Mouse (Mus musculus) myocyte (in vitro differentiated cells): ENCODE results near the gene Iqschfp.

Experiments used
- MAX ChIP-seq: IDR thresholded peaks from one replicate; pipeline ENCODE4 v1.6.1; 2011; ENCODE audit warnings: low read depth, mild to moderate bottlenecking, control low read depth
- MYOG ChIP-seq, 3 experiments: IDR thresholded peaks; one replicate each; pipeline ENCODE4 v1.6.1; 2011; ENCODE audit warnings: control low read depth in 2 of 3, low read depth in 2 of 3, mild to moderate bottlenecking in 2 of 3; ENCODE audit not compliant: insufficient read length in 2 of 3, control insufficient read depth in 1 of 3, insufficient read depth in 1 of 3
- POLR2A ChIP-seq: IDR thresholded peaks from one replicate; pipeline ENCODE4 v1.6.1; 2011; ENCODE audit warnings: low read depth, mild to moderate bottlenecking, control low read depth, moderate library complexity; ENCODE audit not compliant: insufficient read length

DNA sequence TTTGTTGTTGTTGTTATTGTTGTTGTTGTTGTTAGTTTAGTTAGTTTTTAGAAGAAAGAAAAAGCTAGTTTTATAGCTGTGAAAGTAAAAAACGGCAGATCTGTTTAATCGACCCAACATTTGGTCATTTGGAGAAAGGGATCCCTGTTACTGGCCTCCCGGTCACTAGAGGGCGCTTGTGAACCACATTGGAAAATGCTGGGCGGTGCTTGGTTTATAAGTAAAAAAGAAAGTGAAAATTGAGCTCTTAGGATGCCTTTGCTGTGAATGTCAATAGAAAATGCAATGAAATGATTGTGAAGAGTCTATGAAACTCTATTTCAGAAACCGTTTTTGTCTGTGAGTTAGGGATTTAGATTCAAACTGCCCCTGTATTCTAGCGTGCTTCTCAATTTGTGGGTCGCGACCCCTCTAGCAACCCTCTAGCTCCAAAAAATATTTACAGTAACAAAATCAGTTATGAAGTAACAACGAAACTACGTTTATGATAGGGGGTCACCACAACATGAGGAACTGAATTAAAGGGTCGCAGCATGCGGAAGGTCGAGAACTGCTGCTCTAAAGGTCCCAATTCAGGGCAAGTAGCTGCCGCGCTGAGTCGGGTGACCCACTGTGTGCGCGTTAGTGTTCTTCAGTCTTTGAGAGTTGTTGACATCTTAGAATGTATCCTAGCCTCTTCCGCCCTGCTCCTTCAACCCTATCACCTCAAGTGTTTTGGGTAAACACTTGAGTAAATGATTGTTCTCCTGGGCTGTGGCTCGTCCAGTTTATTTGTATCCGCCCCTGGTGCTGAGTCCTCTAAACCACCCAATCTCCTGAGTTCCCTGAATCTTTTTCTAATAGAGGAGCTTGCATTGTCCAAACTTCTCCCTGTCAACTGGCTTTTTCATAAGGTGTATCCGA is 164.6 kb downstream of the Iqschfp start:
- TF ChIP-seq MAX = no peak
- no peak for TF ChIP-seq POLR2A
- TF ChIP-seq MYOG (IDR thresholded peaks at IDR 0.05; ENCODE audit: control insufficient read depth in 1 of 3, insufficient read depth in 1 of 3, insufficient read length in 2 of 3, low read depth in 2 of 3) = no peak
